Mouse (Mus musculus): ENCODE results near the gene Tti1. TPM values are rescaled to one million over a fixed set of nuclear protein-coding genes. Genes with fewer than 3 reads are reported as not detected.

Tti1 gene
- total RNA-seq, 2 experiments from 2014 or later, result 17.2 to 19.1 TPM

GRCm38 (mm10) chr2:158043504-158043903 is 15.3 kb upstream of the Tti1 start:
- no peak for DNase-seq
- intact Hi-C loops (cut with DNase I), result no loop called here

DNA sequence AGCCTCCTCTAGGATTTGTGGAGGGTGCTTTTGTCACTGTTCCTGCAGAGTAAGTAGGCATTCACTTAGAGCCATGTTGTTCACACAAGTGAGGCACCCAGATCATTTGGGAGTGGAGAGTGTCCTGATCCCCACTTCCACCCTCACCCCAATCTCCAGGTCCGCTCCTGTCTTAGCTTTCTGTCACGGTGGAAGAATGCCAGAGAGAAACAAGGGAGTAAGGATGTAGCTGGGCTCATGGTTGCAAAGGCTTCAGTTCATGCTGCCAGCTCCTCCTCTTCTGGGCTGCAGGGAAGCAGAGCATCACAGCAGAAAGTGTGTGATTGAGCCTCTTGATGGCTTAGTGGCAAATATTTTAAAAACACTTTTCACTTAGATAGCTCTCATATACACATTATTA is 12.2 kb upstream of the Tti1 start:
- intact Hi-C loops (cut with DNase I), result no loop called here
- DNase-seq, result no peak

DNA sequence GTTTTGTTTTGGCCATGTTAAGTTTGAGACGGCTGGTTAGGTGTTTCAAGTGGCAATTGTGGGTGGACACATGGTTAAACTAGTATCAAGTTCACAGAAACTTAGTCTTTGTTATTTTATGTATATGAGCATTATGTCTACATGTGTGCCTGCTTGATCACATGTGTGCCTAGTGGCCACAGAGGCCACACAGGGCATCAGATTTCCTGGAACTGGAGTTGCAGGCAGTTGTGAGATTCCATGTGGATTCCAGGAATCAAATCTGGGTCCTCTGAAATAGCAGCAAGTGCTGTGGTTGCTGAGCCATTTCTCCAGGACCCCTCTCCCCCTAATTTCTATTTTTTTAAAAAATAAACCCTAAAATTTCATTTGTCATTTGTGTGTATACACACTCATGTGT is 11.4 kb upstream of the Tti1 start:
- intact Hi-C loops (cut with DNase I), result no loop called here
- DNase-seq, result no peak

DNA sequence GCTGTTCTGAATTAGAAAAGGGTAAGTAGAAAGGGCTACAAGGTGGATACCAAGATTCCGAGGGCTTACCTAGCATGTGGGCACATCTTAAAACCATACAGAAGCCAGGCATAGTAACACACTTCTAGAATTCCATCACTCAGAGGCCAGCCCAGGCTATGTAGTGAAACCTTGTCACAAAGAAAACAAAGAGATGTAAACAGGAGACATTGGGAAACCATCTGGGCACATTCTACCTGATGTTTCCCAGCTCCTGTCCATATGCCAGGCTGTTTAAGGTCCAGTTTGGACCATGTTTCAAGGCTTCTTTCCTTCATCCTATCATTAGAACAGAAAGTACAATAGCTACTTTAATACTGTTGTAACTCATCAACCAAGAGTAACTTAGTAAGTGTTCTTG is 9.3 kb upstream of the Tti1 start:
- intact Hi-C loops (cut with DNase I), result no loop called here
- no peak for DNase-seq

DNA sequence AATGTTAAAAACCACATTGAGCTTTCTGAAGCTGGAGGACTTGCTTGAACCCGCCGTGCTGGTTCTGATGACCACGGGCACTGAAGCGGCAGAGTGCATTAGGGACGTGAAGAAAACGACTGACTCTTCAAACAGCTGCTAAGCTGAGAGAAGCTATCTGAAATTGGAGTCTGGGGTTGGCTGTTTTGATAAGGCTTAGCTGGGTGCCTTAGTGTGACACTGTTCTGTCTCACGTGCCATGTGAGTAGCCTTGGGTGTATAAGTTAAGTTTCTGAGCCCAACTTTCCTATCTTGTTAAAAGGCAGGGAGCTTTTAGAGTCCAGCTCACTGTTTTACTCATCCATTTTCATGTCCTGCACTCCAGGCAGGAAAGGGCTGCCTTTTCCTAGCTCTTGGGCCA is 8.7 kb upstream of the Tti1 start:
- intact Hi-C loops (cut with DNase I), result no loop called here

DNA sequence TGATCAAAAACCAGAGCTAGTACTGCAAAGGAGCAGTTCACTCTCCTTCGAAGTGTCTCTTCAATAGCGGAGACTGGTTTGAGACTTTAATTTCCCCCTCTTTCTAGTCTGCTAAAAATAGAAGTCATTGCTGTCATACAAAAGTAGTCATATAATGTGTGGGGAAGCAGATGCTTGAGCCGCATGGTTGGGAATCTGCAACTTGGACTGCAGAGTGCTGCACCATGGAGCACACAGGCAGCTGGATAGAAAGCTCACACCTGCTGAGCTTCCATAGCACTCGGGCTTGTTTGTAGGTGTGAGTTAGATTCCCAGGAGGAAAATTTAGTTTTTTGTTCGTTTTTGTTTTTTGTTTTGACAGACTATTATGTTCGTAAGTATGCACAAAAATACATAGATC is 8.2 kb upstream of the Tti1 start:
- DNase-seq, result no peak
- intact Hi-C loops (cut with DNase I), result no loop called here

More for the DNA sequence above, 8.7 kb upstream of the Tti1 start:
- no peak for DNase-seq

- no peak for DNase-seq
- intact Hi-C loops (cut with DNase I), result no loop called here
These were observed 7.6 kb upstream of the Tti1 start for GRCm38 (mm10) chr2:158035813-158036212.

- intact Hi-C loops (cut with DNase I), result no loop called here
- no peak for DNase-seq
These were observed 1.8 kb upstream of the Tti1 start for GRCm38 (mm10) chr2:158030007-158030406.

DNA sequence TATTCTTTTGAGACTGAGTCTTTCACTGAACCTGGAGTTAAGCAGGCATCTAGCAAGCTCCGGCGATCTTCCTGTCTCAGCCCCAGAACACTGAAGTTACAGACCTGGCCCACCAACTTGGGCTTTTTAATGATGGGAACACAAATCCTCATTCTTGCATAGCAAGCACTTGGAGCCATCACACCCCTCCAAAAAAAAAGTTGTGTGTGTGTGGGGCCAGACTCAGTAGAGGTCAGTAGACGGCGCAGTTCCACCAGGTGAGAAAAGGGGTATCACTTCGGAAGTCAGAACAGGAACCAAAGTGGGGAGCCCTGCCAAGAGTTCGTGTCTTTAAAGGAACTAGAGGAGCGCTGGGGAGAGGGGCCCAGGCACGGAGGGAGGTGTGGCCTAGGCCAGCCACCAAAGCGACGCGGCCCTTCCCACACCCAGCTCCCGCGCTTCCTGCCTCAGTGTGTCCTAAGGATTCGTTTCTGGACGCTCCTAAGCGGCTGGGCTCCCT is 329 bp downstream of the Tti1 start:
- intact Hi-C loops (cut with DNase I), result no loop called here
- no peak for DNase-seq

DNA sequence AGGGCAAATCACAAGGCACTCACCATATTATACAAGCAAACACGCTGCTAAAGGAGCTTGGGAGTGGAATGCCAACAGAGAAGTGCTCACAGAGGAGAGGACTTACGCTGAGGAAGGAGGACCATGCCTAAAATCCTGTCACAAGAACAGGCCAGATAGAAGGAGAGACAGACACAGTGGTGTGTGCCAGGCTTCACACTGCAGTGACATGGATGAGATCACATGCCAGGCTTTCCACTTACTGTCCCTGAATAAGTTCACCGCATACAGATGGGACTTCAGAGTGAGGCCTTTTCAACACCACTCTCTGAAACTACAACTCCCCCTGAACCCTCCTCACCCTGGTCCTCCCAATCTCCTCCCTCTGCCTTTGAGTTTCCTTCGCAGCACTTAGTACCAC is 10.9 kb downstream of the Tti1 start:
- DNase-seq, result no peak
- intact Hi-C loops (cut with DNase I), result no loop called here

DNA sequence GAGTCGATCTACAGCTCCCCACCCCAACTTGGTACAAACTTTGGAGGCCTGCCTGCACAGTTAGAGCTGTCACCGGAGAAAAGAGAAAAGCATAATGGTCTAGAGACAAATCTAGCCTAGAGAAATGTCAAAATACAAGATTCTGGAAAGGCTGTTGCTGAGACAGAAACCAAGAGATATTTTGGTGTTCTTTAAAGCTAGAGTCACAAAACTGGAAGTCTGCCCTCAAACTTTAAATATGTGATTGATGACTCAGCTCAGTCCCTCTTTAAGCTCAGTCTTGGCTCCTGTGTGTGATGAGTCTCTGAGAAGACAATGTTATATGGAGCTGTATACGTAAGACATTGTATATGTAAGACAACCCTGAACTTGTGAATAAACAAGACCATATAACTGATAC is 15.6 kb downstream of the Tti1 start:
- intact Hi-C loops (cut with DNase I), result no loop called here

GRCm38 (mm10) chr2:158009373-158009772 is 18.9 kb downstream of the Tti1 start:
- intact Hi-C loops (cut with DNase I), result no loop called here
- DNase-seq, result no peak

More for the DNA sequence above, 15.6 kb downstream of the Tti1 start:
- no peak for DNase-seq

- DNase-seq, result no peak
- intact Hi-C loops (cut with DNase I), result no loop called here
These were observed 22.6 kb downstream of the Tti1 start for GRCm38 (mm10) chr2:158005641-158006040.

DNA sequence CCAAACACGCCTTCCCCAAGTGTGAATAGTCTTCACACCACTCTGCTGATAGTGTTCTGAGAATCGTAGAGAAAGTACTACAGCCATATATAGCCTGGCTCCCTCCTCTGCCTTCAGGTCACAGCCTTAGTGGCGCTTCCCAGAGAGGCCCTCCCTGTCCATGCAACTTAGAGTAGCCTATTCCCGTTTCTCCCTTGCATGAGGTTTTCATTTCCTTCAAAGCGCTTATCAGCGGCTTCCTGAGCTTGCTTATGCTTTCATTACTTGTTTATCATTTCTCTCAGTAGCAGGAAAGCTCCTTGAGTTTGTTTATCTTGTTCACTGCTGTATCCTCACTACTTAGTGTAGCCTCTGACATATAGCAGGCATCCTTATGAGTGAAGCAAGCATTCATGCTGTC is 23.6 kb downstream of the Tti1 start:
- intact Hi-C loops (cut with DNase I), result no loop called here
- DNase-seq, result no peak

DNA sequence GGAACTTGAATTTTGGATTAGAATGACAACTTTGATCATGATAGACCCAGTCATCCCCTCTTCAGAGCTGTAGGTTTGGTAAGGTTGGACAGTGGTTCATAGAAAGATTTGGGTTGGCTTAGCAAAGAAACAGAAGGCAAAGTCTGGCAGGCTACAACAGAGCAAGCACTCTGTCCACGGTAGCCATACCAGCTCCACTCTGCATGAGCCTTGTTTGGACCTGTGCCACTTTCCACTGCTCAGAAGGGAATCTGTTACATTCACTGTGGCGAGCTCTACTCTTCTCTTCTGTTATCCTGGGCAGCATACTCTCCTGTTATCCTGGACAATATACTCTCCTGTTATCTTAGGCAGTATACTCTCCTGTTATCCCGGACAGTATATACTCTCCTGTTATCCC is 29.4 kb downstream of the Tti1 start:
- DNase-seq, result peak; percentile 66
- intact Hi-C loops (cut with DNase I), result no loop called here

DNA sequence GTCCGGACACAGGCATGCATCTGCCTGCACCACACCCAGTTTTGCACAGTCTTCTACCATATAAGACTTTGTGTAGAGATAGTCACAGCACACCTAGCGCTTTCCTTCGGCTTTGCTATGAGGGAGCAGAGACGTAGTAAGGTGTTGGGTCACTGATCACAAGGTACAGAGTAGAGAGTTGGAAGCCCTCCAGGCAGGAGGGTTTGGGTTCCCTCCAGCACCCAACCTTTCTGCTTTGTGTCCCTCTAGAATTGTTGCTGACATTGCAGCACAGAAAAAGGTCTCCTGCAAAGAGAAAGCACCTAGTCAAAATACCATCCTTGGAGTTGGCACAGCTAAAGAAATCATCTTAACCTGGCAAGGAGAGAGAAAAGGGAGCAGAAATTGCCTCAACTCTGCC is 35.7 kb downstream of the Tti1 start:
- DNase-seq, result no peak
- intact Hi-C loops (cut with DNase I), result no loop called here

DNA sequence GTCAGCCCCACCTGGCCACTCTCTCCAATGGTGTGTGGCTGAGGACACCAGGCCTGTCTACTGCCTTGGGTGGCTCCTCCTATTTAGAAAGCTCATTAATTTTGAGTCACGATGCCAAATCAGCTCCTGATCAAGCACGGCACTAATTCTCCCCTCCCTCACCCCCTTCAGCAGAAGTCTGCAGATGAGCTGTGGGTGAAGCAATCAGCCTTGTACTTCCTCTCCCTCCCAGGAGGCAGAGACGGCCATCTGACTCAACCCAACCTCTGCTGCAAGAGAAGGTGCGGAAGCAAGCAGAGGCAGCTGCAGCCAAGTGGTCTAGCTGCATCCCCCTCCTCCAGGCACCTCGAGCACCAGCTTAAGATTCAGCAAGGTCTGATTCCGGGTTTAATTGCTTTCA is 37.2 kb downstream of the Tti1 start:
- no peak for DNase-seq
- intact Hi-C loops (cut with DNase I), result no loop called here

DNA sequence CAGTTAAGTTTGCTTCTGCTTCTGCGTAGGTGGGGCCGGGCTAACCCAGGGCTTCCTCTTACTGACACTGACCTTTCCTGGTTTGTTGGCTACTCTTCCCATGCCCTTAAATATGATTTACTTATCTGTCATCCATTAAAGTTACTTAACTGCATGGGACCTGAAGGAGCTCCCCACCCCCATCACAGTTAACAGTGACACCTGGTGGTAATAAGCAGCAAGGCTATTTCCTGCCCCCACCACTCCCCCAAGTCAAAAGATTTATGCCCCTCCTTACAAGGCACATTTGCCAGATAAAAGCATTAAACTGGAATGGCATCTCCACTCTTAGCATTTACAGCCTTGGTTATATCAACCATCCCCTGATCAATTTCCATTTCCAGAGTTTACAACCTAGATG is 38.3 kb downstream of the Tti1 start:
- DNase-seq, result no peak
- intact Hi-C loops (cut with DNase I), result no loop called here

- DNase-seq, result no peak
- intact Hi-C loops (cut with DNase I), result no loop called here
These were observed 39.6 kb downstream of the Tti1 start for GRCm38 (mm10) chr2:157988416-157989190.

DNA sequence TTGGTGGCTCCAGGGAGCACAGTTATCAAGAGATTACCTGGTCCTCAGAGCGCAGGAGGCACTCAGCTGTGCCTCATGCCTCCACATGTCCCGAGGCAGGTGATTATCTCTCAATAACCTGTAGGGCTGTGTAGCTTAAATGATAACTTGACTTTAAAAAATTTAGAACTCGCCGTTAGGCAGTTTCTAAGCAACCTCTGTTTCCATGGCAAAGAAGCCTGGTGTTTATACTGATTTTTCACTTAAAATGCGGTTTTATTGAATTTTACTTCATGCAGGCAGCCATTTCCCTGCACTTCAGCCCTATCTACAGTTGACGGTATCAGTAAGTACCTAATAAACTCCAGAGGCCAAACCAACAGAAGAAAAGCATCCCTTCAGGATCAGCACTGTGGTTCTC is 42.0 kb downstream of the Tti1 start:
- intact Hi-C loops (cut with DNase I), result no loop called here
- DNase-seq, result no peak

DNA sequence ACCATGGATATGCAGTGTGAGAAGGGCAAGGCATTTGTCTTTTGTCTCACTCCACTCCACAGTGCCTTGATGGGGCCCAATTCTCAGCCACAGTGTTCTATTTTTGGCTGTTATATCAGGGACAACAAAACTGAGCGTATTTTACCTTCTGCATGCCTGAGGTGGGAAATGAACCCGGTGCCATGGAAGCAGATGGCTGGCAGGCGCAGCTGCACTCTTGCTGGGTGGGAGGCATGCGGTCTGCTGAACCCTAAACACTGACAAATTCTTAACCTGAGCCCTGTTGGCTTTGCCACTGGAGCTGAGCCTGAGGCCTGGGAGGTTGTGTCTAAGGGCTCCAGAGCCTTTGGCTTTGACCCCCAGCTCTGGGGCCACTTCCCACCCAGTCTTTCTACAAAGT is 42.6 kb downstream of the Tti1 start:
- intact Hi-C loops (cut with DNase I), result no loop called here

GRCm38 (mm10) chr2:157983276-157983675 is 45.0 kb downstream of the Tti1 start:
- intact Hi-C loops (cut with DNase I), result no loop called here
- DNase-seq, result no peak

More for the DNA sequence above, 42.6 kb downstream of the Tti1 start:
- peak; percentile 18 for DNase-seq

GRCm38 (mm10) chr2:157982727-157983126 is 45.5 kb downstream of the Tti1 start:
- DNase-seq, result no peak
- intact Hi-C loops (cut with DNase I), result no loop called here
